Mouse (Mus musculus) forebrain, embryonic 16.5 days (tissue): ENCODE measurements around the gene Tldc1. TPM values are rescaled to one million over a fixed set of nuclear protein-coding genes. Genes with fewer than 3 reads are reported as not detected.

Experiments used
- ATAC-seq: fragments of 200-750 bp; cut with Nextera tagmentation; 2 replicates; pipeline ENCODE4 v1.8.0; 2017; ENCODE audit warnings: mild to moderate bottlenecking, moderate library complexity
- H3K27ac ChIP-seq: fragments of 300-500 bp; sonication (generic); 2 replicates; pipeline ENCODE4 v1.5.1; 2014; ENCODE audit warnings: low read length, control low read depth
- H3K27me3 ChIP-seq: fragments of 300-500 bp; sonication (generic); replicated peaks from 2 replicates; pipeline ENCODE4 v1.6.1; 2014; ENCODE audit warnings: low read length; ENCODE audit not compliant: control insufficient read depth, insufficient read depth
- H3K36me3 ChIP-seq: fragments of 300-500 bp; sonication (generic); 2 replicates; pipeline ENCODE4 v1.6.1; 2014; ENCODE audit not compliant: control insufficient read depth, insufficient read depth
- H3K4me1 ChIP-seq: fragments of 300-500 bp; sonication (generic); replicated peaks from 2 replicates; pipeline ENCODE4 v1.6.1; 2014; ENCODE audit warnings: low read length; ENCODE audit not compliant: control insufficient read depth, insufficient read depth
- H3K4me2 ChIP-seq: fragments of 300-500 bp; sonication (generic); 2 replicates; pipeline ENCODE4 v1.6.1; 2014; ENCODE audit warnings: mild to moderate bottlenecking, low read length, control low read depth
- H3K4me3 ChIP-seq: fragments of 300-500 bp; sonication (generic); replicated peaks from 2 replicates; pipeline ENCODE4 v1.5.1; 2014; ENCODE audit warnings: mild to moderate bottlenecking, low read length, control low read depth
- H3K9ac ChIP-seq: fragments of 300-500 bp; sonication (generic); replicated peaks from 2 replicates; pipeline ENCODE4 v1.6.1; 2014; ENCODE audit warnings: low read depth, low read length, control low read depth
- H3K9me3 ChIP-seq: fragments of 300-500 bp; sonication (generic); 2 replicates; pipeline ENCODE4 v1.6.1; 2016; ENCODE audit warnings: low read length; ENCODE audit not compliant: control insufficient read depth
- WGBS: fragments of 180-500 bp; shearing (Covaris S2); extraction: QIAGEN DNeasy Blood & Tissue Kit; methylation state at CpG from one replicate; pipeline ENCODE4 v1.1.7; 2014; 5-methylcytosine and 5-hydroxymethylcytosine counted together
- polyA plus RNA-seq: library from polyadenylated mRNA; unstranded; fragments of >200 nt; fragmentation: Nextera tagmentation; extraction: Ambion mirVana; gene quantifications from 2 replicates; pipeline ENCODE4 v1.2.1, GENCODE M21; 2015

Tldc1 gene
- polyA plus RNA-seq, 1 experiment from 2014 or later: 16.1 TPM

GRCm38 (mm10) chr8:119819316-119819715, 41.1 kb upstream of the Tldc1 start:
- no peaks in the 10 kb centered on the region for H3K27me3 ChIP-seq
- ATAC-seq: no peak
- H3K27ac ChIP-seq: no peak overlapping the region
- 65% methylated on average over 7 of the region's 7 CpGs for WGBS
- no peak overlapping the region for H3K4me3 ChIP-seq
- H3K9me3 ChIP-seq: no peaks in the 10 kb centered on the region
- H3K4me2 ChIP-seq: no peak overlapping the region
- H3K9ac ChIP-seq: 0 out of 2 replicates have a peak overlapping the region, but pooled peaks have one; percentile 26
- peaks cover 6% of the 10 kb centered on the region for H3K4me1 ChIP-seq
- peaks cover 7% of the 10 kb centered on the region; the same call in 1 of the 2 replicates for H3K36me3 ChIP-seq

GRCm38 (mm10) chr8:119817446-119817845, 39.2 kb upstream of the Tldc1 start:
- Histone ChIP-seq H3K27me3 (no peaks in the 10 kb centered on the region), H3K4me1 (peaks cover 4% of the 10 kb centered on the region)
- WGBS: 46% methylated on average over 12 of the region's 12 CpGs

DNA sequence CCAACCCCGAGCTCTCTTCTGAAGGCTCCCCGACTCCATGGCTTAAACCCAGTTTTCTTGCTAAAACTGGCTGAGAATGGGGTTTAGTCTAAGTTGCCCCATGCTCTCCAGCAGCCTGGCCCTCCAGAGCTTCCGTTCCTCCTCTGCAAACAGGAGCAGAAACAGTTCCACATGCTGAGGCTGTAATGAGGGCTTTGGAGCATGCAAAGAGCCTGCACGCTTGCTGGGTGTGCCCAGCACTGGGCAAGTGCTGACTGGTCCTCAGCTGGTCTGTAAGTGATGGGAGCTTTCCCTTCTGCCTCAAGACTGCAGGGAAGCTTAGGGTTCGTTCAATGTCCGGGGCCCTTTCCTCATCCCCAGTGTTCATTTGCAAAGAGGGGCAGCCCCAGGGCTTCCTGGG, 38.0 kb upstream of the Tldc1 start:
- peaks cover 11% of the 10 kb centered on the region for H3K4me1 ChIP-seq
- no peak overlapping the region for H3K9ac ChIP-seq
- no peak overlapping the region for H3K4me3 ChIP-seq
- no peak overlapping the region for H3K4me2 ChIP-seq
- H3K27me3 ChIP-seq: no peaks in the 10 kb centered on the region
- WGBS: 74% methylated on average over 6 of the region's 6 CpGs
- ATAC-seq: no peak
- no peaks in the 10 kb centered on the region for H3K36me3 ChIP-seq
- H3K27ac ChIP-seq: no peak overlapping the region
- no peaks in the 10 kb centered on the region for H3K9me3 ChIP-seq

More at GRCm38 (mm10) chr8:119817446-119817845, 39.2 kb upstream of the Tldc1 start:
- H3K4me2 ChIP-seq: no peak overlapping the region
- H3K36me3 ChIP-seq: peaks cover 6% of the 10 kb centered on the region; the same call in 1 of the 2 replicates
- H3K9ac ChIP-seq: no peak overlapping the region
- H3K9me3 ChIP-seq: no peaks in the 10 kb centered on the region
- no peak for ATAC-seq
- no peak overlapping the region for H3K4me3 ChIP-seq
- no peak overlapping the region for H3K27ac ChIP-seq

- no peak overlapping the region for H3K4me2 ChIP-seq
- no peak overlapping the region for H3K4me3 ChIP-seq
- H3K9me3 ChIP-seq: no peaks in the 10 kb centered on the region
- no peak for ATAC-seq
- 86% methylated on average over 12 of the region's 12 CpGs for WGBS
- no peak overlapping the region for H3K27ac ChIP-seq
- H3K9ac ChIP-seq: no peak overlapping the region
- peaks cover 29% of the 10 kb centered on the region for H3K4me1 ChIP-seq
- peaks cover 3% of the 10 kb centered on the region; the same call in 1 of the 2 replicates for H3K36me3 ChIP-seq
- H3K27me3 ChIP-seq: no peaks in the 10 kb centered on the region
These were observed 34.6 kb upstream of the Tldc1 start for GRCm38 (mm10) chr8:119812650-119813431.

GRCm38 (mm10) chr8:119811925-119812324, 33.7 kb upstream of the Tldc1 start:
- Histone ChIP-seq H3K4me3 (no peak overlapping the region), H3K9ac (no peak overlapping the region), H3K4me2 (no peak overlapping the region), H3K9me3 (no peaks in the 10 kb centered on the region), H3K4me1 (peaks cover 30% of the 10 kb centered on the region), H3K27ac (no peak overlapping the region), H3K36me3 (peaks cover 3% of the 10 kb centered on the region; the same call in 1 of the 2 replicates), H3K27me3 (no peaks in the 10 kb centered on the region)
- ATAC-seq: no peak
- WGBS: 72% methylated on average over 6 of the region's 6 CpGs

DNA sequence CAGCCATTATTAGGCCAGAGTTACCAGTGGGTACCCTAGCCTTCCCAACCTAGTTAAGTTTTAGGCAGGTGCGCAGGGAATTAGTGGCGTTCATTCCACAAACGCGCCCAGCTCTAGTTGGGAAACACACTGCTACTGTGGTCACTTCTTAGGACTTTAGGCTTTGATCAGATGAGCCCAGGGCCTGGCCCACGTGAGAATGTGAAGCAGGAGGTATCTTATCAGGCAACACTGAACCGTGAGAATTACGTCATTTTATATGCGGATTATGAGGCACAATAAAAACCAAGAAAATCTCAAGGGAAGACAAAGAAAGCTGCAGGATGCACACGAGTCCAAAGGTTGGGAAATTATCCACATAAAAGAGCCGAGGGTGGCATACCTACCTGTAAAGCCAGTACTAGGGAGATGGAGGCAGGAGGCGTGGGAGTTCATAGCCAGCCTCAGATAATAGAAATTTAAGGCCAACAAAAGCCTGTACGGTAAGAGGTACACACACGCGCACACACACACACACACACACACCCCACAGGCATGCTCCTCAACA, 32.8 kb upstream of the Tldc1 start:
- Histone ChIP-seq H3K9me3 (no peaks in the 10 kb centered on the region), H3K4me3 (no peak overlapping the region), H3K27me3 (no peaks in the 10 kb centered on the region), H3K4me1 (peaks cover 37% of the 10 kb centered on the region), H3K27ac (peak overlapping the region; percentile 18; the same call in 1 of the 2 replicates), H3K36me3 (peaks cover 3% of the 10 kb centered on the region; the same call in 1 of the 2 replicates), H3K9ac (0 out of 2 replicates have a peak overlapping the region, but pooled peaks have one; percentile 2), H3K4me2 (no peak overlapping the region)
- 75% methylated on average over 14 of the region's 14 CpGs for WGBS
- ATAC-seq: no peak

GRCm38 (mm10) chr8:119810127-119810868, 32.1 kb upstream of the Tldc1 start:
- ATAC-seq: peak; percentile 34; the same call in 1 of the 2 replicates
- H3K27ac ChIP-seq: peak overlapping the region; percentile 47; the same call in 1 of the 2 replicates
- no peak overlapping the region for H3K4me3 ChIP-seq
- no peak overlapping the region for H3K4me2 ChIP-seq
- H3K9ac ChIP-seq: peak overlapping the region; percentile 17; the same call in 1 of the 2 replicates
- peaks cover 3% of the 10 kb centered on the region; the same call in 1 of the 2 replicates for H3K36me3 ChIP-seq
- H3K9me3 ChIP-seq: no peaks in the 10 kb centered on the region
- 39% methylated on average over 20 of the region's 23 CpGs for WGBS
- no peaks in the 10 kb centered on the region for H3K27me3 ChIP-seq
- H3K4me1 ChIP-seq: peaks cover 44% of the 10 kb centered on the region

GRCm38 (mm10) chr8:119809620-119810019, 31.4 kb upstream of the Tldc1 start:
- H3K9me3 ChIP-seq: no peaks in the 10 kb centered on the region
- peaks cover 48% of the 10 kb centered on the region for H3K4me1 ChIP-seq
- no peak overlapping the region for H3K4me3 ChIP-seq
- H3K9ac ChIP-seq: no peak overlapping the region
- 80% methylated on average over 9 of the region's 9 CpGs for WGBS
- no peak overlapping the region for H3K27ac ChIP-seq
- no peaks in the 10 kb centered on the region for H3K27me3 ChIP-seq
- peaks cover 3% of the 10 kb centered on the region; the same call in 1 of the 2 replicates for H3K36me3 ChIP-seq
- ATAC-seq: no peak
- no peak overlapping the region for H3K4me2 ChIP-seq

- no peak overlapping the region for H3K4me2 ChIP-seq
- peaks cover 3% of the 10 kb centered on the region; the same call in 1 of the 2 replicates for H3K36me3 ChIP-seq
- no peaks in the 10 kb centered on the region for H3K9me3 ChIP-seq
- no peaks in the 10 kb centered on the region for H3K27me3 ChIP-seq
- 94% methylated on average over 4 of the region's 4 CpGs for WGBS
- no peak for ATAC-seq
- H3K4me3 ChIP-seq: no peak overlapping the region
- peaks cover 48% of the 10 kb centered on the region for H3K4me1 ChIP-seq
- no peak overlapping the region for H3K9ac ChIP-seq
- no peak overlapping the region for H3K27ac ChIP-seq
These were observed 29.5 kb upstream of the Tldc1 start for GRCm38 (mm10) chr8:119807687-119808086.
